ENCODE assay signal across 8 mouse cellular contexts in genomic region chr11:3517846-3518732, GRCm38 (mm10). TPM values are rescaled to one million over a fixed set of nuclear protein-coding genes. Genes with fewer than 3 reads are reported as not detected.
A peak's percentile ranks its signal among the peaks of the same experiment; 100 is the strongest.
DNase-seq lines count a peak whose midpoint lies in the region; ATAC-seq and TF ChIP-seq lines count a peak whose summit lies in the region.

No protein-coding gene starts in this region.

- peak overlapping the region; percentile 68 for H3K4me2 ChIP-seq in midbrain, embryonic 11.5 days

- H3K9me3 ChIP-seq in hindbrain, embryonic 10.5 days = no peaks in the 10 kb centered on the region
- H3K9me3 ChIP-seq in midbrain, embryonic 11.5 days (ENCODE audit: control insufficient read depth, low read length) = no peaks in the 10 kb centered on the region

- 44% methylated on average over 13 of the region's 13 CpGs for WGBS in cerebellum, adult 2 months
- WGBS in hindbrain, embryonic 10.5 days = 59% methylated on average over 13 of the region's 13 CpGs
- 62% methylated on average over 13 of the region's 13 CpGs for WGBS in midbrain, embryonic 11.5 days

- H3K9ac ChIP-seq in midbrain, embryonic 11.5 days (ENCODE audit: low read length) = peak overlapping the region; percentile 20

- DNase-seq in cerebellum, adult 2 months = peak; percentile 41 to 56
- DNase-seq in cerebellum, adult 11 months = no peak
- no peak for DNase-seq in hindbrain, embryonic 10.5 days (ENCODE audit: low spot score)
- DNase-seq in midbrain, embryonic 11.5 days (ENCODE audit: low spot score, missing footprints) = peak; percentile 85
- DNase-seq in spleen, postnatal 4 days (ENCODE audit: low spot score in 2 of 2) = no peak
- DNase-seq in urinary bladder, adult 2 months (ENCODE audit: low spot score) = no peak

- 0 out of 2 replicates have a peak, but pooled peaks have one; percentile 18 for TF ChIP-seq POLR2A in cerebellum, adult 2 months (IDR thresholded peaks at IDR 0.05; ENCODE audit: borderline replicate concordance, insufficient read depth, low read length)
- TF ChIP-seq POLR2A in cortical plate, adult 2 months (IDR thresholded peaks at IDR 0.05; ENCODE audit: extremely low read depth, insufficient read depth, low read length) = no peak

- peak overlapping the region; percentile 83 for H3K27ac ChIP-seq in cerebellum, adult 2 months (ENCODE audit: insufficient read depth, low read length)
- H3K27ac ChIP-seq in cortical plate, adult 2 months (ENCODE audit: insufficient read depth, low read length) = no peak overlapping the region
- no peak overlapping the region for H3K27ac ChIP-seq in hindbrain, embryonic 10.5 days
- H3K27ac ChIP-seq in midbrain, embryonic 11.5 days (ENCODE audit: low read depth, low read length) = no peak overlapping the region

- no peak for TF ChIP-seq CTCF in cerebellum, adult 2 months (IDR thresholded peaks at IDR 0.05; ENCODE audit: borderline replicate concordance, insufficient read depth, low read depth, low read length)
- no peak for TF ChIP-seq CTCF in cortical plate, adult 2 months (IDR thresholded peaks at IDR 0.05; ENCODE audit: extremely low read depth, insufficient read depth, low read length)

- ATAC-seq in midbrain, embryonic 11.5 days (ENCODE audit: low FRiP score) = no peak
- ATAC-seq in activated CD4-positive, CD25-positive, alpha-beta regulatory T cell, adult 4 months = no peak

- peak overlapping the region; percentile 86 for H3K4me3 ChIP-seq in cerebellum, adult 2 months (replicated peaks; ENCODE audit: insufficient read depth, low read depth, low read length)
- 0 out of 2 replicates have a peak overlapping the region, but pooled peaks have one; percentile 14 for H3K4me3 ChIP-seq in cortical plate, adult 2 months (ENCODE audit: insufficient read depth, low read length)
- peak overlapping the region; percentile 53 for H3K4me3 ChIP-seq in hindbrain, embryonic 10.5 days
- peak overlapping the region; percentile 34; the same call in 1 of the 2 replicates for H3K4me3 ChIP-seq in midbrain, embryonic 11.5 days (ENCODE audit: low read depth, low read length)

- peaks cover 37% of the 10 kb centered on the region for H3K36me3 ChIP-seq in hindbrain, embryonic 10.5 days
- peaks cover 3% of the 10 kb centered on the region for H3K36me3 ChIP-seq in midbrain, embryonic 11.5 days (ENCODE audit: control insufficient read depth, insufficient read depth, low read length)

- peaks cover 46% of the 10 kb centered on the region for H3K4me1 ChIP-seq in cerebellum, adult 2 months (ENCODE audit: control insufficient read depth, insufficient read depth, low read length)
- peaks cover 10% of the 10 kb centered on the region for H3K4me1 ChIP-seq in cortical plate, adult 2 months (ENCODE audit: control insufficient read depth, insufficient read depth, low read length)
- peaks cover 37% of the 10 kb centered on the region for H3K4me1 ChIP-seq in hindbrain, embryonic 10.5 days (replicated peaks)
- peaks cover 14% of the 10 kb centered on the region for H3K4me1 ChIP-seq in midbrain, embryonic 11.5 days (ENCODE audit: control insufficient read depth, insufficient read depth, low read length)

- no peaks in the 10 kb centered on the region for H3K27me3 ChIP-seq in cerebellum, adult 2 months (ENCODE audit: control insufficient read depth, insufficient read depth, low read length)
- H3K27me3 ChIP-seq in hindbrain, embryonic 10.5 days (ENCODE audit: insufficient read depth, poor library complexity, severe bottlenecking) = peaks cover 40% of the 10 kb centered on the region
- peaks cover 24% of the 10 kb centered on the region for H3K27me3 ChIP-seq in midbrain, embryonic 11.5 days (ENCODE audit: control insufficient read depth, insufficient read depth, low read length)

RNA-seq across cellular contexts. Expression of gene Selenom, which starts 3.6 kb away (rescaled TPM):
- 889 and 965 TPM in 2 replicates for polyA plus RNA-seq in cerebellum, adult 2 months (2012; rRNA removed)
- polyA plus RNA-seq in cortical plate, adult 2 months (2012; rRNA removed) = 243 and 244 TPM in 2 replicates
- 60.3 and 73.5 TPM in 2 replicates for polyA plus RNA-seq in hindbrain, embryonic 10.5 days (2016; fragmentation: Nextera tagmentation; extraction: Ambion mirVana)
- 55.9 and 58.9 TPM in 2 replicates for polyA plus RNA-seq in midbrain, embryonic 11.5 days (2014; fragmentation: Nextera tagmentation; extraction: Ambion mirVana)
- polyA plus RNA-seq in activated CD4-positive, CD25-positive, alpha-beta regulatory T cell, adult 4 months (2017; shearing (Covaris generic)) = 1 to 10 TPM; 5.2 to 8.0 TPM
- polyA plus RNA-seq in urinary bladder, adult 2 months (2012; rRNA removed) = 321 and 348 TPM in 2 replicates

RNA-seq across cellular contexts. Expression of gene Inpp5j, which starts 13.5 kb away (rescaled TPM):
- 103 and 106 TPM in 2 replicates for polyA plus RNA-seq in cerebellum, adult 2 months (2012; rRNA removed)
- 38.4 and 39.0 TPM in 2 replicates for polyA plus RNA-seq in cortical plate, adult 2 months (2012; rRNA removed)
- 0.21 and 0.37 TPM in 2 replicates for polyA plus RNA-seq in hindbrain, embryonic 10.5 days (2016; fragmentation: Nextera tagmentation; extraction: Ambion mirVana)
- polyA plus RNA-seq in midbrain, embryonic 11.5 days (2014; fragmentation: Nextera tagmentation; extraction: Ambion mirVana) = 0.07 and 0.16 TPM in 2 replicates
- not detected for polyA plus RNA-seq in activated CD4-positive, CD25-positive, alpha-beta regulatory T cell, adult 4 months (2017; shearing (Covaris generic))
- polyA plus RNA-seq in urinary bladder, adult 2 months (2012; rRNA removed) = 0.70 and 1.5 TPM in 2 replicates

RNA-seq across cellular contexts. Expression of gene Smtn, which starts 22.3 kb away (rescaled TPM):
- polyA plus RNA-seq in cerebellum, adult 2 months (2012; rRNA removed) = 6.1 and 6.9 TPM in 2 replicates
- 4.9 and 5.4 TPM in 2 replicates for polyA plus RNA-seq in cortical plate, adult 2 months (2012; rRNA removed)
- 43.2 and 46.1 TPM in 2 replicates for polyA plus RNA-seq in hindbrain, embryonic 10.5 days (2016; fragmentation: Nextera tagmentation; extraction: Ambion mirVana)
- 26.6 and 27.1 TPM in 2 replicates for polyA plus RNA-seq in midbrain, embryonic 11.5 days (2014; fragmentation: Nextera tagmentation; extraction: Ambion mirVana)
- 1 to 10 TPM; 1.7 to 3.4 TPM for polyA plus RNA-seq in activated CD4-positive, CD25-positive, alpha-beta regulatory T cell, adult 4 months (2017; shearing (Covaris generic))
- 371 and 680 TPM in 2 replicates for polyA plus RNA-seq in urinary bladder, adult 2 months (2012; rRNA removed)

RNA-seq across cellular contexts. Expression of gene Pla2g3, which starts 30.0 kb away (rescaled TPM):
- 3.8 and 4.0 TPM in 2 replicates for polyA plus RNA-seq in cerebellum, adult 2 months (2012; rRNA removed)
- 2.6 and 2.9 TPM in 2 replicates for polyA plus RNA-seq in cortical plate, adult 2 months (2012; rRNA removed)
- 0.99 and 1.5 TPM in 2 replicates for polyA plus RNA-seq in hindbrain, embryonic 10.5 days (2016; fragmentation: Nextera tagmentation; extraction: Ambion mirVana)
- polyA plus RNA-seq in midbrain, embryonic 11.5 days (2014; fragmentation: Nextera tagmentation; extraction: Ambion mirVana) = 0.38 and 0.54 TPM in 2 replicates
- polyA plus RNA-seq in activated CD4-positive, CD25-positive, alpha-beta regulatory T cell, adult 4 months (2017; shearing (Covaris generic)) = under 1 TPM; 0.22 to 0.42 TPM
- 0.66 and 0.74 TPM in 2 replicates for polyA plus RNA-seq in urinary bladder, adult 2 months (2012; rRNA removed)

Comparison
In these comparisons a context has a peak if more than half of its experiments do, and no peak if none do; other contexts are left out.
1. DNase-seq: peak in cerebellum, adult 2 months (2 of 2) and midbrain, embryonic 11.5 days (single experiment); none in cerebellum, adult 11 months (single experiment), hindbrain, embryonic 10.5 days (single experiment), spleen, postnatal 4 days (0 of 2) and urinary bladder, adult 2 months (single experiment).
2. H3K4me3 ChIP-seq: peak in every context shown above with its lines; median percentile 86 in cerebellum, adult 2 months; 53 in hindbrain, embryonic 10.5 days; 34 in midbrain, embryonic 11.5 days; 14 in cortical plate, adult 2 months.
3. RNA of gene Inpp5j, which starts 13.5 kb away (polyA plus RNA-seq): 103 to 106 TPM in cerebellum, adult 2 months and 38.4 to 39.0 TPM in cortical plate, adult 2 months; 0.70 to 1.5 TPM in urinary bladder, adult 2 months, 0.21 to 0.37 TPM in hindbrain, embryonic 10.5 days, 0.07 to 0.16 TPM in midbrain, embryonic 11.5 days and not detected in activated CD4-positive, CD25-positive, alpha-beta regulatory T cell, adult 4 months; every median in the first group is over 10 times any median in the second.